Mouse (Mus musculus) thymus, postnatal 10 days (tissue): Measurements from ENCODE around the gene Trim2.

Experiments used
- DNase-seq, 2 experiments: peaks; one replicate each; pipeline ENCODE4 v3.0.0; 2021; ENCODE audit warnings: low spot score in 2 of 2

Trim2 gene

DNA sequence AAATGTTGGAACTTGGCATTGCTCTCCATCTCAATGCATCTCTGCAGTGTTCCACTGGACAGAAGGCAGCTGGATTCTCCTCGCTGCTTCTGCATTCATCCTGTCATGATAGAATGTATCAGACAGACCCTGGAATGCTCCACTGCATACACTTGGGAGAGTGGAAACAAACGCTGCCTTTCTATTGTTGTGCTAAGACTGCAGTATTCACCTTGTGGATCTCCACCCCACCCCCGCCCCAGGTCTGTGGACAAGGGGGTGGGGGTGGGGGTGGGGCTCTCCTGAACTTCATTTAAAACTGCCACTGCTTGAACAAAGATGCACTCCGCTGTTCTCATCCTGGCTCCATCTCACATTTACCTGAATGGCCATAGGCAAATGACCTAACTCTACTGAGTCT lies 112.8 kb downstream of the Trim2 start:
- DNase-seq = no peak

DNA sequence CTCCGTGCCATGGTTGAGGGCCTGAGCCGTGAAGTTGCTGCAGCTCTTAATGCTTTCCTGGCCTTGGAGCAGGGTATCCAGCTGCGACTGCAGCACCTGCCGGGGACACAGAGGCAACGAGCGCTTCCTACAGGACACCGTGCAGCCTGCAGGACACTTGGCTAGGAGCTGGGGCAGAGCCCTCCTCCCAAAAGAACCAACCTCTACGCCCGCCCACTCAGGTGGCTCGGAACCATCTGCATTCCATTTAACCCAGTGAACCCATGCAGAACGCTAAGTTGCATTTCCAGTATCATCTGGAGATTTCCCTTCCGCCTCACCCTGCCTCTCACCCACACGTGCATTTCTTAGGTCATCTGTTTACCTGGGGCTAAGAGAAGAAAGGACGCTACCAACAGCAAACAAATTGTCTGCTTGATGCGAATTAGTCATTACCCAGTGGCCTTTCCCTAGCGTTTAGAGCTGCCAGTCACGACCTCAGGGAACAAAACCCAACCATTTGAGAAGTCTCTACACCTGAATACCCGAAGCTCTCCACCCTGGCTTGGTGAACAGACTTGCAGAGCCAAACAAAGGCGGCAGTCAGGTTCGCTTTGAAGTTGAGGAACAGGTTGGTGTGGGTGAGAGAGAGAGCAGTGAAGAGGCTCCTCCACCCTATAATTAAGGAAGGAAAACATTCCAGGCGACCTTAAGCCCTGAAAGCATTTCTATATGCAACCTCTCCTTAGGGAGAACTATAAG lies 115.4 kb downstream of the Trim2 start:
- no peak for DNase-seq

DNA sequence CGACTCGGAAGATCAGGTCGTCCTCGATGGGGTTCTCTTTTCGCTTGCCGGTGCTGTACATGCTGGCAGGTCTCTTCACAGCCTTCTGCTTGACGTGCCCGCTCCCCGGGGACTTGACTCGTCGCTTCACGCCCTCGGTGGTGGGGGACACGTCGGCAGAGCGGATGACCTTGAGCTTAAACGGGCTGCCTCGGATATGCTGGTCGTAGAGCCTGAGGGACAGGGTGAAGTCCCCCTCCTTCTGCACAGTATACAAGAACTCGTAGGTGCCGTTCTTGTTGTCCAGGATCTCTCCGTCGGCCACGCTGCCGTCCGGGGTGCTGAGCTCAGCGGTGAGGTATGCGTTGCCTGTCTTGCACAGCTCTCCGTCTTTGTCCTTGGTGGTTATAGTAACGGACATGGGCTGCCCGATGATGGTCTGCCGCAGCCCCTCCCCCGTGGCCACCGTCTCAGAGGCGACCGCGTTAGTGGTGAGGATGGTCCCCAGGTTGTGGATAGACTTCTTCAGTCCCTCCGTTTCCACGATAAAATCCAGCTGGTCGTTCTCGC lies 116.1 kb downstream of the Trim2 start:
- no peak for DNase-seq

DNA sequence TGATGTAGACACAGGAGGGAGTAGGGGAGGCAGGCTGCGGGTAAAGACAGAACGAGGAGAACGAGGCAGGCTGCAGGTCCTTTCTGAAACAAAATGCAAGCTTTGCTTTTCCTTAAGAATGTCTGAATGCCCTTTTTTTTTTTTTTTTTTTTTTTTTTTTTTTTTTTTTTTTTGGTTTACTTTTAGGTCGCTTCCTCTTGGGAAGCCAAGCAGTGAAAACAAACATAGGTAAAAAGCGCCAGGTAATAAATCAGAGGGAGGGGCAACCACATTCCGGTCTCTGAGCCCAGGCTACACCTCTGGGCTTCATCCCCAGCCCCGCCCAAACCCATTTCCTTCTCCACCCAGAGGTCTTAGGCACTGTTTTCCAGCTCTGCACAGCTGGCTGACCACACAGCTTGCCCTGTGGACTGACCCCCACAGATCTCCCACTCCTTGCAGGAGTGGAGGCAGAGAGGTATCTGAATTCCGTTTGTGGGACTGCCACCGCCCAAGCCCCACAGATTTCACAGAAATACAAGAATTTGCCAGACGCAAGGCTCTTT lies 117.0 kb downstream of the Trim2 start:
- DNase-seq = no peak

DNA sequence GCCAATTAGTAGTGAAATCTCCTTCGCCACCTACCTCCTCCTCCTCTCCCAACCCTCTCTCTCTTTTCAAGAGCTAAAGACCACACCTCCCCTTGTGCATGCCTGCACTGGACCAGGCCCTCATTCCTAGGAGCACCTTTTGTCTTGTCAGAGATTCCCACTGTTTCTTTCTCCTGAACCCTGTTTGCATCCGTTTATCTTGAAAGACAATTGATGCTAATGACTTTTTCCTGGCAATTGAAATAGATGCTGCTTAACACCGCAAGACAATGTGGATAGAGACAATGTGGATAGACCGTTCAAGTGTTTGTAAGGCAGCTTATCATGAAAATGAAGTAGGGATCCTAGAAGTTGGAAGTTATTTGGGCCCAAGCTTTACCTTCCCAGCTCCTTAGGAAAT lies 125.0 kb downstream of the Trim2 start:
- no peak for DNase-seq

DNA sequence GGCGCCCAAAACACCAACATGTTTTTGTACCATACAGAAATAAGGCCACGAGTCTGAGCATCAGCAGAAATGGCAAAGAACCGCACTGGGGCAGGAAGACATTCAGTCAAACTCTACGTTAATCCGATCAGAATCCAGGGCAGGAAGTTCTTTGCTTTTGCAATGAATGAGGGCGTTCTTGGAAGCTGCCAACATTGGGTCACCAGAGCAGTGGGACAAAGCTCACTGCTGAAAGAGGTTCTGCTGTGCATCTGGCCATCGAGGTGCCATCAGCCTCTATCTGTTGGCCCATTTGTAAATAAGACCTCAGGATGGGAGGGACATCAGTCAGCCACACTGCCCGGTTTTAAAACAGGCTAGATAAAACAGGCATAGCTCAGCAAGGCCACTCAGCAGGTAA lies 125.6 kb downstream of the Trim2 start:
- no peak for DNase-seq

DNA sequence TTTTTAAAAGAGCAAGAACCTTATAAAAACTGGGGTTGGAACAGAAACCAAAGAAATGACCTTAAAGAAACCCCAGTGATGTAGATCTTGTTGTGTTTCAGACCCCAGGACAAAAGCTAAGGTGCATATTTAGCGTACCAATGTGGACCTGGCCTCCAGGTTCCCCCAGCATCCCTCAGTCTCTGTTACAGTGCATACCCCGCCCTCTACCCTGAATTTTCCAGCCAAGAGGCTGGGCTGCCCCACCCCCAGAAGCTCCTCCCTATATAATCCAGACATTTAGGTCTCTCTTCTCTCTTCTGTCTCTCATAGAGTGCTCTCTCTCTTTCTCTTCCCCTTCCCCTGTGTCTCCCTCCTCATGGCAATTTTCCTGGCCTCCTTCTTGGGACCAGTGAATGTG lies 126.4 kb downstream of the Trim2 start:
- DNase-seq = no peak

DNA sequence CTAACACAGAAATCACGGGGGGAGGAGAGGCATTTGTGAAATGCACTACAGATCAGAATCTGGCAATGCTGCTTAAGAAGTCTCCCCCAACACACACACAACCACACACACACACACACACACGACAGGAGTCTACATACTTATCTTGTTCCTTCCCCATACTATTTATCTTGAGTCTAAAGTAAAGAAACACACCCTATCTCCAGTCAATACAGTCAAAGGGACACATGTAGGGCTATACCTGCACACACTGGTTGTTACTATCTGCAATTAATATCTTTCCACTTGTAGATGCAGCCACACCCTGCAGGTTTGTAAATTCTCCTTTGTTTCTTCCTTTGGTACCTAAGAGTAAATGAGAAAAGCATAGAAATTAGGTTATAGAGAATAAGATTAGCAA lies 128.8 kb downstream of the Trim2 start:
- DNase-seq = no peak

DNA sequence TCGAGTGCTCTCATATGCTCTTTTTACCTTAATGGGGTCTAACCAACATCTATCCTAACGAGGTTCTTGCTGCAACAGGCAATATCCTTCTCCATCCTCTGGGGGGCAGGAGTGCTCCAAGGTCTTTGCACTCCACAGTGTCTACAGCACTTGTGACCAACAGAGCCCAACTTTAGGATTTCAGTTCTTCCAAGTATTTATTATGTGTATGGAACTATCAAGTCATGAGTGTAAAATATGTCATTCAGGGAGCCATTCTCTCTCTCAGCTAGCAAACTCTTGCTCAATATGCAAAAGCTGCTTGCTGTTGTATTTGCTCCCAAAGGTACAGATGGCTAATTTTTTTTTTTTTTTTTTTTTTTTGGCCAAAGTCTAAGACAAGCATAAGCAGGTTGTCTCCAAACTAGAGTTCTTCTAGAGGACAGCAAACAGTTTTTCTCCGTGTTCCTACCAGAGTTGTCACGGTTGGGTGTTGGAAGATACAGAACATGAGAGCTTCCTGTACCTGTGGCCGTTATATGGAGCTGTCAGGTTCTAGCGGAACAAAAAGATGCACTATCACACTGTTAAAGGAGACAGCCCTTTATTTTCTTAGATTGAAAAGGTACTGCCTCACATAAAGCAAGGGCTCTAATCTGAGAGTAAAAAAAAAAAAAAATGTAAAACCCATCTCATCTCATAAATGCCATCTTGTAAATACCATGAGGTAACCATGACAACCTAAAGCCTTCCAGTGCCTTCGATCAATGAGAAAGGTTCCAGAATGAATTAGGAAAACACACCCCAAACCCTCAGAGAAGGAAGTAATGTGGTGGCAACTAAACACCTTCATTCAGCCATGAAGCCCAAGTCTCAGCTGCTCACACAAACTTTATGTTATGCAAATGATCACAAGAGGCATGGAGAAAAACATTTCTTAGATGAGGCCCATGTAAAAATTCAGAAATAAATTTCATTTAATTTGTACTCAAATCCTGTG lies 131.1 kb downstream of the Trim2 start:
- peak; percentile 29 to 73 for DNase-seq

DNA sequence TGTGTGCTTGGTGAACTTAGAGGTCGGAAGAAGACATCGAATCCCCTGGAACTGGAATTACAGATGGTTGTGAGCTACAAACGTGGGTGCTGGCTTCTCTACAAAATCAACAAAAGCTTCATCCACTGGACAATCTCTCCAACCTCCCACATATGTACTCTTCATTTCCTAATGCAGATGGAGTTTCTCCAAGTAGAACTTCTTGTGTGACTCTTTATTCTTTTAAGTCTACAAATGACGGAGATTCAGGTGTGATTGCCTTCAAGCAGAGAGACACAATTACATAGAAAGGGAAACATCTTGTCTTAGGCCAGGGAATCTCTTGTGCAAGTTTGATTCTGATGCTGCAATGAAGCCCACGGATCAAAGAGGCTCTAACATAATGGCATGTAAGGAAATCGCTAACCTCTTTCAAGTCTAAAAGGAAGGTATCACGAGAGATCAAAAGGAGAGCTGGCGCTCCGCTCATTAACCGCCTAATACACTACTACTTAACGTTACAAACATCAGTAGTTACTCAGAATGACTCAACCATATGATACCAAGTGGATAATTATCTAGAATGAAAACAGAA lies 133.0 kb downstream of the Trim2 start, which contains the start of gene Gm6525:
Gene Gm6525, plus strand, starts transcription at position 524 of the 574 bp plus-strand sequence.
- no peak for DNase-seq

DNA sequence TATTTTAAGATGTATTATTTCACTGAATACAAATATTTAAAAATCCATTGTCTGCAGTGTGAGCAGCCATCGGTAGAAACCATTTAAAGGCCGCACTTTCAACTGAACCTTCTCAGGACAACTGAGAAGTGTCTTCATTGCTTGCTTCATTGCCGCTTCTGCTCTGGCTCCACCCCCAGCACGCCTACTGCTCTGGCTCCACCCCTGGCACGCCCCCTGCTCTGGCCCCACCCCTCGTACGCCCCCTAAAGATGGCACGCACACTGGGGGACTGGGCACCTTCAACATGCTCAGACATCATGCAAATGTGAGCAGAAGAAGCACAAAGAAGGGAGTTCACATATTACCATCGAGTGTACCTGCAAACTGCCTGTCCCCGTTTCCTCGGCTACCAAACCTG lies 134.3 kb downstream of the Trim2 start:
- DNase-seq = peak in 1 of 2 experiments; percentile 10

DNA sequence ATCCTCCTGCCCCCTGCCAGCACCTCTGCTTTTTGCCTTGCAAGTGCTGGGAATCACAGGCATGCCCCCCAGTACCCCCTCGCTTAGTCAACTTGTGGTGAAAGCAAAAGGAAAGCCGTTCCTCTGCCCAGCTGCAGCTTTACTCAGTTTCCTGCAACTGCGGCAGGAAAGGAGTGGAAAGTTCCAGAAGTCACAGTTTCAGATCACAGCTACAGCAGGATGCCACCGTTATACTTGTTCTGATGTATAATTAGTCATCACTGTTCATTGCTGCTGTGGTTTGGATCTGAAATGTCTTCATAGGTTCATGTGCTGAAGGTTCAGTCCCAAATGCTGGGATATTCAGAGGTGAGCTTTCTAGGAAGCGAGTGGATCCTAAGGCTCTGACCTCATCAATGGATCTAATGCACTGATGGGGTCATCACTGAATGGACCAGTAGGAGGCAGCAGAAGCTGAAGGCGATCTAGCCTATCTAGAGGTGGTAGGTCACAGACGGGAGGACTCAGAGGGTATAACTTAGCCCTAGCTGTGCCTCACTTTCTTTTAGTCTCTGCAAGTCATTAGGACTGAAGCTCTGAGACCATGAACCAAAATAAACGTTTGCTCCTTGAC lies 137.2 kb downstream of the Trim2 start:
- no peak for DNase-seq

DNA sequence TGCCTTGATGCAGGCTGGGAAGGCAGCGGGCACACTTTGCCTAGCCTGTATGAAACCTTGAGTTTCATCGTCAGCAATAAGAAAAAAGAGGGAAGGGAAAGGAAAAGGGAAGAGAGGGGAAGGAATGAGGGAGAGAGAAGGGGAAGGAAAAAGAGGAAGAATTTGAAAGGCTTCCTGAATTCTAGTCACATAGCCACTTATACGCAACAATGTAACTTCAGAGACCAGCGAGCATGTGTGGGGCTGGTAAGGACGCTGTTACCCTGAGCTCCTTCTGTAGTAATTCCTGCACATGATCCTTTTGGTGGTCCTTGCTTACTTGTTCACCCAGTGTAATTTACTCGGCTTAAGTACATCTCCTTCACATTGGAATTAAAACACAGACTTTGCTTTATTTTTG lies 137.7 kb downstream of the Trim2 start:
- no peak for DNase-seq

DNA sequence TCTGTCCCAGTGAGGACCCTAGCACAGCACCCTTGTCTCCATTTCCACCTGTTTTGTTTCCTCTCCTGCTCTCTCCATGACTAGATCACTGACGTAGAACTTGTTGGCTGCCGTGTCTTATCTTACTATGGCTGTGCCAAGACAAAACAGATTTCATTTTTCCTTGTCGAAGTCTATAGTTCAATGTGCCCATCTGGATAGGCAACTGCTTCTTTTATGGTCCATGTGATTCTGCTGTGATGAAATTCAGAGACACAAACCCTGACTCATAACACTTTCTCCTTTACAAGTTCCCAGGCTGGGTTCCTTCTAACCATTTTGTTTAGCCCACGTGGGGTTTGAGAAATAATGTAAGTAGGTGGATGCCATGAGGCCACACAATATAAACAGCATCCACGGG lies 140.6 kb downstream of the Trim2 start:
- no peak for DNase-seq

DNA sequence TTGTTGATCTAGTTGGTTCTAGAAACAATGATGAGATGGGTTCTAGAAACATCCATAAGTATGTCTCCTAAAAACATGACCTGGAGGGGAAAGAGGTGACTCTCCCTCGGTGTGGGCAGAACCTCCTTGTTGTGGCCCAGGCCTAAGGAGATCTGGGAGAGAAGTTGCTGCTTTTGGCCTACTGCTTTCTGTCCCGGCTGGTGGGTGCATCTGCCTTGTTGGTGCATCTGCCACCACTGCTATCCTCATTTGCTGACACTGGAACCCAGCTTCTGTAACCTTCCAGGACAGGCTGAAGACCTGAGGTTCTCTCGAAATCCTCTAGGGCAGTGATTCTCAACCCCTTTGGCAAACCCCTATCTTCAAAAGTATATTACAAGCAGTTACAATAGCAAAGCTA lies 141.3 kb downstream of the Trim2 start:
- no peak for DNase-seq

DNA sequence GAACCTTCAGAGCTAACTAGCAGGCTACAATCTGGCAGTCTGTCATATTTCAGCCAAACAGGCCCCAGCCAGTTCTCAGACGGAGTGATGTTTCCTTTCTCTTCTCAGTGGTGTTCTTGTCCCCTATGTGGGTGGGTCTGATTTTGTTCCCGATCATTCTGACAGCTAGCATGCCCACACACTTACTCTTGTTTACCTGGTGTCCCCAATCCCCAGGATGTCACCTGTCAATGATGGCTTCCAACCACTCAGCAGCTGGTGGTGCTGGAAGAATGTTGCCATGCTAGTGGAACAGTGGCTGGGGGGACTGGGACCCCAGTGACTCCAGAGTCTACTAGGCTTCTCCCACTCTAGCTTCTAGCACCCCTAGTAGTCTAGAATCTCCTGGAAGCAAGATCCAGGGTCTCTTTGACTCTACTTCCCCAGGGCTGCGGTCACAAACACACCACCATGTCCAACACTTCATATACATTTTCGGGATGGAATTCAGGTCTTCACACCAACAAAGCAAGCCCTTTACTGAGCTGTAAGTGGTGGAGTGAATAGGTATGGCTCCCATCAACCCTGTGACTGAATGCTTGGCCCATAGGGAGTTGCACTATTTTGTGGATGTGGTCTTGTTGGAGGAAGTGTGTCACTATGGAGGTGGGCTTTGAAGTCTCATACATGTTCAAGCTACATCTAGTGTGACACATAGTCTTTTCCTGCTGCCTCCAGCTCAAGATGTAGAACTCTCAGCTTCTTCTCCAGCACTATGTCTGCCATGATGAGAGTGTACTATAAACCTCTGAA lies 148.9 kb downstream of the Trim2 start:
- no peak for DNase-seq

DNA sequence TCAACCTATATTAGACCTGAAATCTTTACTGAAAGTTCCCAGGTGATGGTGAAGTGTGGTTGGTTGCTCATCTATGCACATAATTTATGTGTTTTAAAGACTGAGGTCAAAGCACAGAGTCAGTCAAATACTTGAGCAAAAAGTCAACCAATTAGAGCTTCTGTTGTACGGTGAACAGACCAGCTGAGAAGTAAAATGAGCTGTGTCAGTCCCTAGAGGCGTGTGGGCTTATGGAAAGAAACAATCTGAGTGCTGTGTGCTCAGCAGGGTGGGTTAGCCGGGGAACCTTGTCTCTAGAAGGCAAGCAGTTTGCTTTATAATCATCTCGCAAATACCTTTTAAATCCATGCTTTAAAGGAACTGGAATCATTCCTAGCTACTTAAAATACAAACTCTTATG lies 149.7 kb downstream of the Trim2 start:
- no peak for DNase-seq

DNA sequence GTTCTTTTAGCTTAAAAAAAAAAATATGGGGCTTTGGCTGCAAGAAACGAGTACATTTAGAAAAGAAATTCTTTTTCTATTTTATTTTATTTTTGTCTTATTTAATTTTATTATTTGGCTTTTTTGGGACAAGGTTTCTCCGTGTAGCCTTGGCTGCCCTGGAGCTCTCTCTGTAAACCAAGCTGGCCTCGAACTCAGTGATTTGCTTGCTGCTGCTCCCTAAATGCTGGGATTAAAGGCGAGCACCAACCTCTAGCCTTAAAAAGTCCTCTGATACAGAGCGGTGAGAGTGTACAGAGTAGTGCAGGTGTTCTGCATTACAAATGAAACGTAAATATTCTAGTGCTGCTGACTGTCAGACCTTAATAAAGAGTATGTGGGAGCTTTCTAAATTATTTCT lies 150.6 kb downstream of the Trim2 start:
- no peak for DNase-seq

DNA sequence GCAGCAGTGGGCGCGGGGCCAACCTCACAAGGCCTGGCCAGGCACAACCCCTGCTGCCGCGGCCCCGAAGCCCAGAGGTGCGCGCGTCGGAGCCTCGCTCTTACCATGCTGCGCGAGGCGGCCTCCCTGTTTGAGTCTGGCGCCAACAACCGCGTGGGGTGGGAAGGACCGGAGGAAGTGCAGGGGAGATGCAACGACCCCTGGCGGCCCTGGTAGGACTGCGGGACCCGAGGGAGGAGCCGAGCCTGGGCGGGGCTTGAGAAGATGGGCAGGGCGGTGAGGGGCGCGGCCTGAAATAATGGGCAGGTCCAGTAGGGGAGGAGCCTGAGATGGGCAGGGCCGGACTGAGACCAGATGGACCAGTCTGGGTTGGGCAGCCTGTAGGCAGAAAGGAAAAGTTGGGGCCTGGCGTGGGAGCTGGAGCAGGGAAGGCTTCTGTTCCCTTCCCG lies 151.1 kb downstream of the Trim2 start, which contains the start of gene Mnd1:
Gene Mnd1, minus strand, starts transcription at position 229 of the 449 bp plus-strand sequence.
- DNase-seq = peak; percentile 92 to 97

DNA sequence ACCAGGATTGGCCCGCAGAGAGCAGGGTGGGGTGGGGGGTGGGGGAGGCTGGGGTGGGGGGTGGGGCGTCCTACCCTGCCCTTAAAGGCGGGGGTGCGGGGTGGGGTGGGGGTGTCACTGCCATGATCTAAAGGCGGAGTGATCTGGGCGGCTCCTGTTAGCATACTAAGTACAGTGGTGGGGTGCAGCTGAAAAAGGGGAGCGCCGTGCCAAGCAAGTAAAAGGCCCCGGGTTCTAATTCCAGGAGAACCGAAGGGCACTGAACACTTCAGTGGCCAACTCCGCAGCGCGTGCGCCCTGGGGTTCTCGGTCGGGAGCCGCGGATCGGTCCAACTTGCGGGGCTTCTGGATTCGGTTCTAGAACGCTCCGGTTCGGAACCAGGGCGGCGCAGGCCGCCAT lies 151.5 kb downstream of the Trim2 start:
- no peak for DNase-seq
